Mouse (Mus musculus) cortical plate, adult 2 months (tissue): ENCODE data around the gene Gm7075.

Experiments
- CTCF ChIP-seq: fragments of 200-500 bp; IDR thresholded peaks from 2 replicates; pipeline ENCODE4 v1.5.1; 2011; ENCODE audit warnings: mild to moderate bottlenecking, control low read depth, low read length; ENCODE audit not compliant: insufficient read depth; ENCODE audit errors: extremely low read depth
- POLR2A ChIP-seq: fragments of 200-500 bp; IDR thresholded peaks from 2 replicates; pipeline ENCODE4 v1.6.1; 2011; ENCODE audit warnings: mild to moderate bottlenecking, low read length, control low read depth; ENCODE audit not compliant: insufficient read depth; ENCODE audit errors: extremely low read depth

DNA sequence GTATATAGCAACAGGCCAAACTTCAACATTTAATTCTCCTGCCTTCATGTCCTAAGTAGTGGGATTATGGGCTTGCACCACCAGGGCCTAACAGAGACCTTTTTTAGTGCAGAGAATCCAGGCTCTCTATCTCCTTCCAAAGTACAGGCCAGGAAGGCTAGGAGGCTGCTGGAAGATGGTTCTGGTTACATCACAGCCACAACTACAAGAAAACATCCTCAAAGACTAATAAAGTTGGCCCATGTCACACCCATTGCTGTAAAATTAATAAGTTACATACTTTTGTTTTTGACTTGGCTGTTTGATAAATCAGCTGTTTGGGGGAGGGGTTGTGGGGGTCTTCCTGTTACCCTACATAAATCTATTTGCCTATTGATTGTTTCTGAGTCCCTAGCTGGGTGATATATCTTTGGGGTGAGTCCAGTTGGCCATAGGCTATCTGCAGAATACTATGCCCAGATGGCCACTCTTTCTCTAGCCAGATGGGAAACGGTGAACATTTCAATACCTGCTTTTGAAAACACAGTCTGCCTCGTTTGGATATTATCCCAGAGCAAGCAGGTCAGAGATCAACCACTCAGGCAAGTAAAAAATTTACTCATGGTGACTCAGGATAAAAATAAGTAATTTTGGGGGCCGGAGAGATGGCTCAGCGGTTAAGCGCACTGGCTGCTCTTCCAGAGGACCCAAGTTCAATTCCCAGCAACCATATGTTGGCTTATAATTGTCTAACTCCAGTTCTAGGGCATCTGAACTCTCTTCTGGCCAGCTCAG is 18.7 kb downstream of the Gm7075 start:
- TF ChIP-seq POLR2A: no peak
- no peak for TF ChIP-seq CTCF
